Mouse (Mus musculus) gastrocnemius, postnatal 4 days (tissue): Measurements from ENCODE around the gene Hfm1. TPM values are rescaled to one million over a fixed set of nuclear protein-coding genes. Genes with fewer than 3 reads are reported as not detected.

Experiments
- DNase-seq, 2 experiments: peaks; one replicate each; pipeline ENCODE4 v3.0.0; 2021 to 2022; ENCODE audit warnings: low spot score in 2 of 2, mixed read lengths in 2 of 2
- long read RNA-seq, 2 experiments: library from polyadenylated mRNA; stranded (forward); transcript quantifications; one replicate each; pipeline ENCODE4 v2.0.0; 2021
- total RNA-seq, 2 experiments: library from RNA; stranded (reverse); gene quantifications; 2 replicates each; pipeline ENCODE4 v1.2.3; 2021

Hfm1 gene
- not detected for total RNA-seq
- long read RNA-seq, experiment 1: 0 reads
- long read RNA-seq, experiment 2, partial matches to known transcripts: 0 of 1 reads
- long read RNA-seq, experiment 2, other reads (novel, unspliced or antisense): 1 of 1 reads

DNA sequence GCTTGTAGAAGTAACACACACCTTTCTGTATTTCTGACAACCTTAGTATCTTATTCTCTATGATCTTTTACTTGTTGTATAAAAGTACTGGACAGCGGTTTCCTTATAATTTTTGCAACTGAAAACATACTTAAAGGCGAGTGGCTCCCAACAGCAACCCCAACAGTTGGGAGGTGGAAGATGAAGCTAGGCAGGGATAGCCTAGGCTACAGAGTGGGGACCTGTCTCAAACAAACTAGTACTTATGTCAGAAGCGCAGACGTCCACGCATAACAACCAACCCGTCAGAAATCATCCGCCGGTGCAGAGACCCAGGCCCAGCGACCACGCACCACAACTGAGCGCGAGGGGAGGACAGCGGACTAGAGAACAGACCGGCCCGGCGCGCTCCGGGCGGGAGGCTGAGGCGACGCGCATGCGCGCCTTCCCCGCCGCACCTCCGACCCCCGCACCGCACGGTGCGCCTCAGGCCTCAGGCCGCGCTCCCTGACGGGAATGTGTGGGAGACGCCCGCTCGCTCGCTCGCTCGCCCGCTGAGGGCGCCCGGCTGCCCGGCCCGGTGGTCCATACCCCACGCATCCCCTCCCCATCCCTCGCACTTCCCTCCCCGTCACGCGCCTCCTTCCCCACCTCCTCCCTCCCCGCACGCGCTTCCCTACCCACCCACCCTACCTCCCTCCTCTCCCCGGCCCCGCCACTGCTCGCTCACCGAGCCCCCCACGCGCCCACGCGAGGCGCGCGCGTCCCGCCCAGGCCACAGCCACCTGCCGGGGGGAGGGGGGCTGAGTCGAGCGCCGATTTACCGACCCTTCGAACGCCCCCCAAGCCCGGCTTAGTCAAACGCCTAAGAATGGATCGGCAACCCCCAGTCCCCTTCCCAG, at the start of gene Hfm1:
Gene Hfm1, minus strand, starts transcription at position 834 of the 881 bp plus-strand sequence.
- DNase-seq: peak; percentile 31 to 48

DNA sequence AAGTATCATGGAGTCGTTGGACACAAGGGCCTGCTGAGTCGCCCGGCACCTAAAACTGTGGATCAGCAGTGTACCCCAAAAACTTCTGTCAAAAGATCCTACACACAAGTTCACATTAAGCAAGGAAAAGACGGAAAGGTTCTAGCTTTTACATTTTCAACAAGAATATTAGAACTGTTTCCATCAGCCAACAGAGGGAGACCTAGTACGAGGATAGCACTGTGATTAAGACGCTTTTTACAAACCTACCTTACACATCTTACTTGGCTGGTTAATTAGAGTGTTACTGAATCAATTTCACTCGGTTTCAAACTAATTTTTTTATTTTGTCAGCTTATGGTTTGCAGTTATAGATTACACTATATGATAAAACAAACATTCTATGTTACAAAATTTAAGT, 47.8 kb upstream of the Hfm1 start:
- no peak for DNase-seq

DNA sequence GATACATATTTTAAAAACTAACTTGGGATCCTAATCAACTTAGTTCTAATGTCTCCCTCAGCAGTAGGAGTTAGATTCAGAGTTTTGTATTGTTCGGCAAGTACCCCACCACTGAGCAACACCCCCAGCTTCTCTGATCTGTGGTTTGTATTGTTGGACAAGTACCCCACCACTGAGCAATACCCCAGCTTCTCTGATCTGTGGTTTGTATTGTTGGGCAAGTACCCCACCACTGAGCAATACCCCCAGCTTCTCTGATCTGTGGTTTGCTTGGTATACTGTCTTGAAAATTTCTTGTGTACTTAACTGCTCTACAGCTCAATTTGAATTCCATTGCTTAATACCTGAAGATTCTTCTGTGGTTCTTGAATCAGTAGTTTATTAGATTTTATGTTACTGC, 41.5 kb upstream of the Hfm1 start:
- DNase-seq: no peak

DNA sequence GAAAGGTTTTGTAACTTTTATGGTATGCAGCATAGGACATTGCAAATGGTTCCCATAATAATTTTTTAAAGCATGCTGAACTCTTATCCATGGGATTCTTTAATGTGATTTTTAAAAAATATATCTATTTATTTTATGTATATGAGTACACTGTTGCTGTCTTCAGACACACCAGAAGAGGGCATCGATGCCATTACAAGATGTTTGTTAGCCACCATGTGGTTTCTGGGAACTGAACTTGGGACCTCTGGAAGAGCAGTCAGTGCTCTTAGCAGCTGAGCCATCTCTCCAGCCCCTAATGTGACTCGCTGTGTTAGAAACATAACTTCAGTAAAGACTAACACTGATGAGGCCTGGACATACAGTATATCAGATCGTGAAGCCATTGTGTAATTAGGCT, 40.3 kb upstream of the Hfm1 start:
- DNase-seq: no peak

DNA sequence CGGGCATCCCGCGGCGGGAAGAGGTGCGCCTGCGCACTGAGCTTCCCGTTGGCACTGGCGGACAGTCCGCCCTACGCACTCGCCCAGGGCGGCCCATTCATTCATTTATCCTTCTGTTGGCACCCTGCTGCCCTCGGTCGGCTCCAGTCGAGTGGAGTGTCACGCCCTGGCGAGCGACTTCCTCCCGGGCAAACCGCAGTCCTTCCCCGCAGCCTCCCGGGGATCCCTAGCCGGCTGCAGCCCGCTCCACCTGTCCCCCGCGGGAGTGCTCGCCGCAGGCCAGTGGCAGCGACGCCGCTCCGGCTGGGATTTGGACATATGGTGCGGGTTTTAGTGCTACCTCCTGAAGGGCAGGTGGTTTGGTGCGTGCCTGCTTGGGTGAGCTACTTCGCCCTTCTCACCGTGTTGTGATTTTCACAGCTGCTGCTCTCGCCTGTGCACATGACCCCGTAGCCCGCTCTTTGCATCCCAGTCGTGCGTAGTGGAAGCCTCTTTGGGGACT, 38.4 kb upstream of the Hfm1 start:
- DNase-seq: no peak

DNA sequence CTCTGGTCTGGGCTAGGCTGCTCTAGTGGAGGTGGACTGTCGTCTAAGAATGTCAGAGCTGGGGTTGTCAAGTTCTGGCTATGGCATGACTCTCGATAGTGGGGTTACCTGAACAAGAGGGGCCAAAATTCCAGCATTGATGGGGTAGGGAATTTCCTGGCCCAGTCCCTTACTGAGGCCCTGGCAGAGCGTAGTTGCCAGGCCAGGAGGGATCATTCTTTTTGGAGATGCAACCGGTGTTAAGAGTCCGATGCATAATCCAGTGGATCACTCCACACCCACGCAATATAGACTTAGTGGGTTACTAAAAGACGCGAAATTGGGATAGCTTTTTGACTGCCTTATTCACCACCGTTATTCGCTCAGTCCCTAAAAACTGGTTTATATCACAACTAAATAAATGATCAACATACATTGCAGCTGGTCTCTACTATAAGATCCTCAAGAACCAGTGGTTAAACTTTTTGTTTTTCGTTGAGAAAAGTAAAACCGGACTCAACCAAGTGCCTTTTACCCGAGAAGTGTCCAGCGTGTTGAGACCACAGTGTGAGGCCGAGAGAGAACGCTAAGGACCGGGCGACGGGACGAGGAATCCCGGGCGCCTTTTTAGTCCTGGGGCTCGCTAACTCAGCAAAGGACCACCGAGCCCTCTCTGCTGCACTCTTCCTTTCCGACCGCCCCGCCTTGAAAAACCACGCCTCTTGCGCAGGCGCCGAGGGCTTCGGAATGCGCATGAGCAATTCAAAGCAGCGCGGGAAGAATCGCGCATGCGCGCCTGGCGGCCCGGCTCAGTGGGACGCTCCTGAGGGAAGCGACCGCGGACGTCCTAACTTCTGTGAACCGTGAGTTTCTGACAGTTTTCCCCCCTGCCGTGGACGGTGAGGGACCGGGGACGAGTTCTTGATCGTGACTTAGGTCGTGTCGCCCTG, 37.7 kb upstream of the Hfm1 start, which contains the start of gene Cdc7:
Gene Cdc7, plus strand, starts transcription at position 739 of the 929 bp plus-strand sequence.
- peak; percentile 90 to 95 for DNase-seq

DNA sequence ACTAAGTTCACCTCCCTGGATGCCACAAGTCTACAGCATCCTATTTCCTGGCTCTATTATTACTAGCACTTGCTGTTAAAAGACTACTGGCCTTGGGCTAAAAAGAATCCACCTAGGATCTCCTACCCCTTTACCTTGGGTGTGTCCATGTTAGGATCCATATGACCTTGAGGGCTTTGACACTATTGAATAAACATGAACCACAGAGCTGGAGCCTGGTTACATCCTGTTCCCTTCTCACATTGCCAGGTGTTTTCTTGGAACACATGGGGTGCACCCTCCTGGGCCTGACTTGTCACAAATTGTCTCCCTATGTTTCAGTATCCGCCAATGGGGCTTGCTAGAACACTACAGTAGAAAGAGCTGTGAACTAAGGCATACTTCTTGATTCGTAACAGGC, 34.3 kb upstream of the Hfm1 start:
- no peak for DNase-seq

DNA sequence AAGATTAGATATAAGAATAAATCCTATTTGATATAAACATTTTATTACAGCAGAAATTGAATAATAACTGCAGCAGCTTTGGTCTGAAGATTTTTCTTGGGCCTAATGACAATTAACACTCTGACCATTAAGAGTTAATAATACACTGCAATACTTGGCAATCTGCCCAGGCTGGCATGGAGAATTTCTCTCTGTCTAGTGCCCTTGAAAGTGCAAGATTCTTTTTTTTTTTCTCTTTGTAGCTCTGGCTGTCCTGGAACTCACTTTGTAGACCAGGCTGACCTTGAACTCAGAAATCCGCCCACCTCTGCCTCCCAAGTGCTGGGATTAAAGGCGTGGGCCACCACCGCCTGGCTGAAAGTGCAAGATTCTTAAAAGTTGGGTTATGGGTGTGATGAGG, 32.9 kb upstream of the Hfm1 start:
- DNase-seq: no peak

DNA sequence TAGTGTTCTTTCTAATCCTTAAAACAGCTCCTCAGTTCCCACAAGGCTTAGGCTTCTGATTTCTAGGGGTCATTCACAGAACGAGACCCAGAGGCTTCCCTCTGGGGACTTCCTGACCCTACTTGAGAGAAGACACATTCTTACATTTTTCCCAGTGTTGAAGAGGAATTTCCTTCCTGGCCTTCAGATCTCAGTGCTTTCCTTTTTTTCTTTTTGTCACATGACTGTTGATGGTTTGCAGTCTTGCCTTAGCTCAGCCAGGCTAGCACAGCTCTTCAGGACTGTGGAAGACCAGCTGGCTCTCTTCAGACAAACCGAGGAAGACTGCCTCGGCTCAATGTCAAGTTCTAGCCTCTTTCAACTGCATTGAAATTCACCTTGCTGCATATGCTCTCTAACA, 30.3 kb upstream of the Hfm1 start:
- no peak for DNase-seq

DNA sequence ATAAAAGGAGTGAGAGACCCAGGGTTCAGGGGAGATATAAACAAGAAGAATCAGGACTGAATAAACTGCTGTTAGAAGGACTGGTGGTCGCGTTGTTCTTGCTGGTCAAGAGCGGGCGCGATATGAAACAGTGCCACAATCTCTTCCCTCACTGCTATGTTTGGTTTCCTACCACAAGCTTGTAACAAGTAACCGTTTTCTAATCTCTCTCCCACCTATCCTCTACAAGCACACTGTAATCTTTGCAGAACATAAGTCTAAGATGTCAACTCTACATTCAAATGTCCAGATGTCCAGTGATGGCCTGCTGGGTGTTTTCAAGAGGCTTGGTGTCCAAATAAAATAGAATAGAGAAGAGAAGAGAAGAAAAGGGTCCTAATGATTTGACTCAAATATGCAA, 22.6 kb upstream of the Hfm1 start:
- DNase-seq: no peak

DNA sequence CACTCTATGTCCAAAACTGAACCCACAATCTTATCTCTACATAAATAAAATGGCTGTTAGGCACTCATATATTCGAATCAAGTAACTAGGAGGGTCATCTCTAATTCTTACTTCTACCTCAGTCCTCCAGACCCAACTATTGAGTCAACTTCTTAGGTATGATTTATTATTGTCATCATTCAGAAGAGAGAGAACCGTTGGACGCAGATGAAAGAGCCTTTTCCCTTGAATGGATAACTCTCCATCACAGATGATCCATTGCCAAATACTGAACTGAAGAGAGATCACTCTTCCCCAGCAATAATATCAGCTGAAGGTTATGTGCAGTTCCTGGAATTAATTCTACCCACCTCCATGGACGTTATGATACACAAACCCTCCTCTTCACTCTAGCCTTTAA, 20.2 kb upstream of the Hfm1 start:
- DNase-seq: no peak

DNA sequence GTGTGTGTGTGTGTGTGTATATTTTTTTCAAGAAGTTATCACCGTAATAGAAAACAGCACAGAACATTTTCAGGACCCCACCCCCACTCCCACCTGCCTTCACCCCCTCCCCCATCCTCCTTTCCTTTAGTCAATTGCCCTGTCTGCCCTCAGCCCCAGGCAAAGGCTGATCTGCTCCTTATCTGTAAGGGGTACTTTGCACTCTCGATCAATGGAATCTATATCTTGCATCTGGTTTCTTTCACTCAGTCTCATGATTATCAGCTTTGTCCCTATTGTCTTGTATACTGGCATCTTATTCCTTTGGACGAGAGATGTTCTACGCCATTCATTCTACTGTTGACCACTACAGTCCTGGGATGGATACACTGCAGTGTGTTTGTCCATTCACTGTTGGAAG, 1.9 kb upstream of the Hfm1 start:
- DNase-seq: no peak

DNA sequence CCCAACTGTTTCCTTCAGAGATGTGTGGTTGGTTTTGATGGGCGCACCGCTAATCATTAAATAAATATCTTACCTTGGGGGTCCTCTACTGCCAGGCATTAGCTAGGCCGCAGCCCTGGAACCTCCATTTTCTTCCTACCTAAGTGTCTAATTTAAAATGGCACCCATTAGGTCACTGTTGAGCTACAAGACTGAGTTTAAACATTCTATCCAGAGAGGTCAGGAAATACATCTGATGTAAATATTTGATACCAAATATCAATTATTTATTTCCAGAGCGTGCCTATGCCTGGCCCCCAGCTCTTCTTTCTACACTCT, 207 bp upstream of the Hfm1 start:
- no peak for DNase-seq

DNA sequence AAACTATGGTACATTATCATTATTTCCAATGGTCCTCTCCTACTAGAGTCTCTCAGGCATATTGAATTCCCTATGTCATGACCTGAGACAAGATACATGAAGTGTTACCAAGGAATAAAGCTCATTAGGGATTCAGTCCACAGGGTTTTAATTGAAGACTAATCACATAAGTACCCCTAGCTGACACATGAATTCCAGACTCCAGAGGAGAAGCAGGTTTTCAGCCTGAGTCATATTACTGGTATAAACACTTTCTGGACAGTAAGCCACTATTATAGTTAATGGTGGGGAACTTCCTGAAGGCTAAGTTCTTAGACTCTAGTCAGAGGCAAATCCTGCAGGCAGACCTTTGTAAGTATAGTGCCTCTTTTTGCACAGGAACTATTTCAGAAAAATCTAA, 6.8 kb downstream of the Hfm1 start:
- no peak for DNase-seq

DNA sequence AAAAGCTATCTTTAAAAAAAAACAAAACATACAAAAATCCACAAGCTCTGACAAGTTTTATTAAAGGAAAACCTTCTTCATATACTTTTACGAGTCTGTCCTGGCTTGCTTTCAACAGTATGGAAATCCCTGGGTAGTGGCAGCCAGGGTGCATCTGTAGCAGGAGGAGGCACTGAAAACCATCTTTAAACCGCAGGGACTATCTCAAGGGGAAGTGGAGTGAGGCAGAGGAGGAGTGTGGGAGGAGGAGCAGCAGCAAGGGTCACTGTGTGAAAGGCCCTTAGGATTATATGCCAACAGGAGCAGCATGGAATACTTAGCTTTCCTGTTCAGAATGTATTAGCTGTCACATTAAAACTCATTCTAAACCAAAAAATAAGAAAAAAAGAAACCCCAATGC, 29.2 kb downstream of the Hfm1 start:
- DNase-seq: no peak

DNA sequence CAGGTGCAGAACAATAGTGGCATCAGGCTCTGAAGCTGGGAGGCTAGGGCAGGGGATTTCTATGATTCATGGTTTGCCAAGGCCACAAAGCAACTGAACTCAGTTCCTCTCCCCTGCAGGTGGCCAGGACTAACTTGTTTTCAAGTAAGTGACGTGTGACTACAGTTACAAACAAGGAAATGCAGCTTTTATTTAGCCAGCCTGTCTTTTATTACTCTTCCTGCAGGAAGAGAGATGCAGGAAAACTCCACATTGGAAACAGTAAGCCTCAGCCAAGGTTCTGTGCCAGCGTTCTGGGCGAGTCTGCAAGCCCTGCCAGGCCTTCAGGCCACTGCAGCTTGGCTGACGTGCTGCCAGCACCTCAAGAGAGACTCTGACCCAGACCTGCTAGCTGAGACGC, 34.3 kb downstream of the Hfm1 start:
- DNase-seq: peak in 1 of 2 experiments; percentile 27

DNA sequence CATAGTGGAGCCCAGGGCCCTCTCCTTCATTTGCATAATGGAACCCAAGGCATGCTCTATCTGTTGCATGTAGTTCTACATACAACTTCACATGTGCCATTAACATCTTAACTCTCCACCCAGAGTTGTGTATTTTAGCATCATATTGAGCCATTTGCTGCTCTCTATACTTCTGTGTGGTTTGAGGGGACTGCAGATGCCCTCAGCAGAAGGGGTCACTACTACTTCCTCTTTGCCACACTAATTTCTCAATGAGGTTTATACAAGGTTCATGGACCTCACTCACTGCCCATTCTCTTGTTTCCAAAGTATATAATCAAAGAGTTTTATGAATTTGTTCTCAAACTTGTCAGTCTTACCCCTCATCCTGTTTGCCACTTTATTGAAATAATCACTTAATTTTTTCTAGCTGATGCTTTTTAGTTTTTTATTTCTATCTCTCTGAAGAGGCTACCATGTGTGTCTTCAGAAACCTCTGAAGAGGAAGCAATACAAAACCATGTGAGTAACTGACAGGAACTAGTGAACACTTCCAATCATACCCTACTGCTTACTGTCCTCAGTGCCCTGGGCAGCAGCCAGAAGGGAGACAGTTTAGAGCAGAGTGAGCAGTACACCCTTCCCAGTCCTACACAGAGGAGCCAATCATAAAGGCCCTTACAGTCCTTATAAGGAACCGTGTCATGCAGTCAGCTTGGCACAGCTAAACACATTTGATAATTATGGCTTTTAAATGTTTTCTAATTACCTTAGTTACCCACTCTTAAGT, 38.6 kb downstream of the Hfm1 start:
- no peak for DNase-seq

DNA sequence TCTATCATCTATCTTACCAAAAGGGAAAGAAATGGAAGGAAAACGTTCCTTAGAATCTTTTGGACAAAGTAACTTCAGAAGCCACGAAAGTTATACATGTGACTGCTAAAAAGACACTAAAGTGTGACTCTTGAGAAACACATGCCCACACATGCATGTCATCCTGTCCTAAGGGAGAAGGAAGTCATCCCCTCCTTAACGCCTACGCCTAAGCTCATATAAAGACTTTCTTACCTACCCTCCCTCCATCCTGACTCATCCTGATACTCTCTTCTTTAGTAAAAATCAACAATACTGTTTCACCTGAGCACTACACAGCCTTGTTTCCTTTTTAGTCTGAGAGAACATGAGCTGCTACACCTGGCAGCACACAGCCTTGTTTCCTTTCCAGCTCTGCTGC, 40.6 kb downstream of the Hfm1 start:
- no peak for DNase-seq

DNA sequence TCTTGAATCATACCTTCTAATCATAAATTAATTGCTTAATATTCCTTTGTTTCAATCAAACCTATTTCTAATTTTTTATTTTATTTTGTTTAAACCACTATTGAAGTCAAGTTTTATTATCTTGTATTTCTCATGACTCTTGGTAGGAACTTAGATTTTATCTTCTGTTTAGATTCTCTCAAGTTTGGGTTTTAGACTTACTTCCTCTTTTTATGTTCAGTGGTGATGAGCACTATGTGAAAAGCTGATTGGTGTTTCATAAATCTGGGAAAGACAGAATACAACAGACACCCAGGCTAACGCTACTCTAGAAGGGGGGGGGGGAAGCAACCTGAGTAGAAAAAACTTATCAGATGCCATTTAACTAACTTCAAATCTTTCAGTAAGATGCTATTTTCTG, 49.7 kb downstream of the Hfm1 start:
- DNase-seq: no peak

DNA sequence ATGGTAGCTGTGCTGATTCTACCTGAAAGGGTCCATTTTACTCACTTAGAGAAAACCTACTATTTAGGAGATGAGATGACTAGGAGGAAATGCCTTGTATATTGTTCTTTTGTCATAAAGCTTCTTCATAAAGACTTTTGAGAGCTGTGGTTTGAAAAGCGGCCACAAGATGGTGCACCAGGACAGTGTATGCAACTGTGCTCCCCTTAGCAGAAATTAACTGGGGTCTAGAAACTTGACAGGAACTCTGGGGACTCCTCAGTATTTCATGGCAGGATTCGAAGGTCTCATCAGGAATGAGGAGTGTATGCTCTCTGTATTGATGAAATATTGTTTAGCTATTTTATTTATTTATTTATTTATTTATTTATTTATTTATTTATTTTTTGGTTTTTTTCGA, 65.7 kb downstream of the Hfm1 start:
- peak; percentile 18 to 45 for DNase-seq

DNA sequence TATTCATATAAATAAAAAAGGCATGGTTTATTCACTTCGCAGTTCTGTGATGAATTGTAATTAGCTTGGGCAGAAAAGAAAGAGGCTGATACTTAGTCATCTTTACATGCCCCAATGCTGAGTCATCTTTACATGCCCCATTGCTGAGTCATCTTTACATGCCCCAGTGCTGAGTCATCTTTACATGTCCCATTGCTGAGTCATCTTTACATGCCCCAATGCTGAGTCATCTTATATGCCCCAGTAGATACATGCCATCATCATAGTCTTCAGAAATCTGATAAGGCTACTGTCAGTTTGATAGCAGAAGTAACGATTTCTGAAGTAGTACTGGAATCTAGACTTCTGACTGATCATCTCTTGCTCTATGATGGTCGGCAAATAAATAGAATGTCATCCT, 72.8 kb downstream of the Hfm1 start:
- DNase-seq: no peak
